Mouse (Mus musculus) inflammation-experienced regulatory T-cells (primary cell): ENCODE results near the gene Mrps11. TPM values are rescaled to one million over a fixed set of nuclear protein-coding genes. Genes with fewer than 3 reads are reported as not detected.

Experiments
- polyA plus RNA-seq, 2 experiments: library from polyadenylated mRNA; unstranded; fragments of 100-300 nt; shearing (Covaris generic); gene quantifications; one replicate each; pipeline ENCODE4 v1.2.1; 2017

The Mrps11 gene
- polyA plus RNA-seq: 10 to 100 TPM; 43.4 to 47.7 TPM

GRCm38 (mm10) chr7:78782639-78783581 is at the start of gene Mrps11, which contains the start of gene Mrpl46:
Mrps11 (plus strand) TSS chr7:78783119.
Mrpl46 (minus strand) TSS chr7:78783531.

DNA sequence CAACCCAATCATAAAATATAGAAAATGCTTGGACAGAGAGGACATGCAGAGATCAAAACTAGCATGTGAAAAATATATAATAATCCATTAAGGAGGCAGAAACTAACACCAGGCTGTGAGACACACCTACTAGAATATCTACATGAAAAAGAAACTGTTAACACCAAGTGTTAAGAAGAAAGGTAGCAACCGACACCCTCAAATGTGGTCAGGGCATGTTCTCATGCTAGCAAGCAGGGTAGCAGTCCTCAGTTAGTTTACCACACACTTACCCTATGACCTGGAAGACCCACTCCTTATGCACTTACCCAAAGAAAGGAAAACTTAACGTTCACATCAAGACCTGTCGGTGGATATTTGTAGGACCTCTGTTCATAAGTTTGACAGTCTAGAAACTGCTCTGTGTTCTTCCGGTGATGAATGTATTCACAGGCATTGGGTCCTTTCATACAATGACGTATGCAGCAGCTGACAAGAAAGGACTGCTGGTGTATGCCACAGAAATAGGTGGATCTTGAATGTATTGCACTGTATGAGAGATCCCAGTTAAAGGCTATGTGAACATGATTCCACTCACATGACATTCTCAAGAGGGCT is 45.2 kb upstream of the Mrps11 start, which contains the start of gene Ntrk3:
Ntrk3 (minus strand) TSS at position 399 of the 597 bp plus-strand sequence.

Other genes with a start within 250 kb of the Mrps11 start
- gene Ntrk3, start 45.1 kb upstream of the Mrps11 start, polyA plus RNA-seq: 10 to 100 TPM in 1 of 2 experiments, 1 to 10 TPM in 1; 6.8 to 18.2 TPM
- 10 to 100 TPM; 47.9 to 53.1 TPM for gene Mrpl46, start 412 bp downstream of the Mrps11 start, polyA plus RNA-seq
- gene Det1, start 64.1 kb downstream of the Mrps11 start, polyA plus RNA-seq: 10 to 100 TPM; 20.4 to 26.8 TPM
- gene Aen, start 112.7 kb downstream of the Mrps11 start, polyA plus RNA-seq: 10 to 100 TPM; 32.4 to 42.7 TPM
- 100 to 1,000 TPM in 1 of 2 experiments, 10 to 100 TPM in 1; 68.1 to 104 TPM for gene Isg20, start 130.3 kb downstream of the Mrps11 start, polyA plus RNA-seq